Mouse (Mus musculus) kidney, postnatal 4 days (tissue): ENCODE results near the gene Pde4d.

ENCODE experiments used
- DNase-seq, 2 experiments: peaks; one replicate each; pipeline ENCODE4 v3.0.0; 2021; ENCODE audit warnings: mixed read lengths in 2 of 2

The Pde4d gene

GRCm38 (mm10) chr13:109318434-109318998 lies 868.8 kb downstream of the Pde4d start:
- DNase-seq, result no peak

GRCm38 (mm10) chr13:109326061-109326460 lies 876.3 kb downstream of the Pde4d start:
- no peak for DNase-seq

DNA sequence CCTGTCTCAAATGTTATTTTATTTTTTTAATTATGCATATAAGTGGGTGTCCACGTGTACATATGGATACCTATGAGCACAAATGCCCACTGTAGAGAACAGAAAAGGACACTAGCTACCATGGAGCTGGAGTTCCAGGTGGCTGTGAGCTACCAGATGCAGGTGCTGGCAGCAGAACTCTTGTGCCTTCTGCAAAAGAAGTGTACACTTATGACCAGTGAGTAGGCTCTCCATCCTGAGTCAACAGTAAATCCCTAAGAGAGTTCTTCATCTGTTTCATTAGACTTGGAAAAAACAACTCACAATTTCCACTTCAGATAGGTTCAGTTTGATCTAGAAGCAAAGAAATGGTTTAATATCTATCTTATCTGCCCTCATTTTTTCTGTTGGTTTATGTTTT lies 881.8 kb downstream of the Pde4d start:
- DNase-seq, result no peak

GRCm38 (mm10) chr13:109341902-109342301 lies 892.2 kb downstream of the Pde4d start:
- DNase-seq, result no peak

- no peak for DNase-seq
These were observed 892.7 kb downstream of the Pde4d start for GRCm38 (mm10) chr13:109342469-109342868.

GRCm38 (mm10) chr13:109343596-109343995 lies 893.8 kb downstream of the Pde4d start:
- DNase-seq, result peak; percentile 68 to 76

GRCm38 (mm10) chr13:109347770-109348169 lies 898.0 kb downstream of the Pde4d start:
- no peak for DNase-seq

- DNase-seq, result no peak
These were observed 898.6 kb downstream of the Pde4d start for GRCm38 (mm10) chr13:109348316-109348715.

- no peak for DNase-seq
These were observed 900.4 kb downstream of the Pde4d start for GRCm38 (mm10) chr13:109350100-109350499.

GRCm38 (mm10) chr13:109354017-109354416 lies 904.3 kb downstream of the Pde4d start:
- DNase-seq, result no peak

GRCm38 (mm10) chr13:109356252-109356651 lies 906.5 kb downstream of the Pde4d start:
- DNase-seq, result no peak

DNA sequence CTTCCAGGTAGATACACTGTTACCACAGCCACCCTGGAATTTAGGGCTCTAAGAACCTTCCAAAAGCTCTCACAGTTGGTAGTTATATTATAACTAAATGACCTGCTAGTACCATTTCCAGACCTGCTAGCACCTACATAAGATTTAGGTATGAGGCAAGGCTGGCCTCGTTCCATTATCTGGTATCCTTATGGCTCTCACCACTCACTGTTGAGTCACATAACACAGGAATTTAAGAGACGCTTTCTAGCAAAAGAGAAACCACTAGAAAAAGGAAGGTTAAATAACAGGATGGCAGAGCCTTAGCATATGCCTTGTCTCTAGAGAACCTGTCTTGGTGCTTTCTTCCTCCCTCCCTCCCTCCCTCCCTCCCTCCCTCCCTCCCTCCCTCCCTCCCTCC lies 910.2 kb downstream of the Pde4d start:
- DNase-seq, result no peak

GRCm38 (mm10) chr13:109362340-109362739 lies 912.6 kb downstream of the Pde4d start:
- no peak for DNase-seq

DNA sequence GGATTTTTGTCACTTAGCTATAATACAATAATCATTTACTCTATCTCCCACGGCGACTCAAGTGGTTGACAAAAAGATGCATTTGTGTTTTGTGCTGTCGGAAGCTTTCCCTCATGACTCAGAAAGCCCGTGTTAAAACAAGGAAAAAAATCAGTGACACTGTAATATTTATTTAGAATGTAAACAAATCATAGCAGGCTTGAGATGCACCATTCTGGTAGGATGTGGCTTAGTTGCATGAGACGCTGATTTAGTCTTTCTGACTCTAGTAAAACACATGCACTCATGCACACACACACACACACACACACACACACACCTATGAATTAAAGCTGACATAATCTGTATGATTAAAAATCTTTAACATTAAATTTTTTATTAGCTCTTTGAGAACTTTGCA lies 924.7 kb downstream of the Pde4d start:
- DNase-seq, result no peak

DNA sequence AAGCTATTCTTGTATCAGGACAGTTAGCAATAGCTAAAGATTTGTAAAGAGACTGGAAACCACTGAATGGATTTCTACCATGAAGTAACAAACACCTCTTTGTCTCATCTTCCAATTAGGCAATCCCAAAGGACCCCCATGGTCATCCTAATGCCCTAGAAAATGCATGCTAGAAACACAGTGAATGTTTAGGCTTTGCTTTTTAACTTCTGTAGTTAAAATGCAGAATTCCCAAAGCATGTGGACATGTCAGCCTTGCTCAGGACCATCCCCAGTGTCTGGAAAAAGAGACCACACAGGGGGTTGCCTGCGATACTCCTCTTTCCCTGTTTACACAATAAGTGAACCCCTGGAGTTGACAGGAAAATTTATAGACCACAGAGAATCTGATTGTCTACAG lies 926.9 kb downstream of the Pde4d start:
- DNase-seq, result no peak

GRCm38 (mm10) chr13:109380149-109380548 lies 930.4 kb downstream of the Pde4d start:
- no peak for DNase-seq

GRCm38 (mm10) chr13:109388626-109389220 lies 939.0 kb downstream of the Pde4d start:
- DNase-seq, result peak in 1 of 2 experiments; percentile 3

DNA sequence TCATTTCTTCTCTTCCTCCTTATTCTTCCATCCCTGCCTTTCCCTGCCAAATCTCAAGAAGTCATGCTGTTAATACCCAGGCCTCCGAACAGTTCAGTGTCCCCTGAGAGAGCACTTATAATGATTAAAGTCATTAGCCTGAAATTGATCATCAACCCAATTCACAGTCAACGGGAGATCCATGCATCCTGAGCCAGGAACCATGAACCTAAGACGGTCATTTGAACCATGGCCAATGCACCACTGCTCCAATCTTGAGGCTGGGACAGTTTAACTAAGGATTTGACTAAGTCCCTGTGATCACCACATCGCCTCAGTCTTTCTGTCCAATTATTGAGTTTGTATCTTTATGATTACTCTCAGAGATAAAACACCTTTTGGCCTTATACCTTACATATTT lies 952.6 kb downstream of the Pde4d start:
- DNase-seq, result no peak

DNA sequence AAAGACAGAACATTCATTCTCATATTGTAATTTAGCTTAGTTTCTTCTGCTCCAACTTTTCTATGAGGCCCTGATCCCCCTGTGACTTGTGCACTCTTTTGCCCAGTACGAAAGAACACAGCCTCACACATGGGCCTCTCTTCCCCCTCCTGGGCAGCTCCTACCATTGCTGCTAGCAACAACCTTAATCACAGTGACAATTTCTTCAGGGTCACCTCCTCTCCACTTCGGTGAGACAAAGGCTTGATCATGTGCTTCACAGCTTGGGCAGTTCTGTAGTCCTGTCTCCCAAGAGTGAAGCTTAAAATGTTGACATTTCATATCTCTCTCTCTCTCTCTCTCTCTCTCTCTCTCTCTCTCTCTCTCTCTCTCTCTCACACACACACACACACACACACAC lies 953.2 kb downstream of the Pde4d start:
- DNase-seq, result no peak

- no peak for DNase-seq
These were observed 956.6 kb downstream of the Pde4d start for GRCm38 (mm10) chr13:109406341-109406740.

- DNase-seq, result no peak
These were observed 957.6 kb downstream of the Pde4d start for GRCm38 (mm10) chr13:109407371-109407770.

- DNase-seq, result no peak
These were observed 970.7 kb downstream of the Pde4d start for GRCm38 (mm10) chr13:109420426-109420825.

GRCm38 (mm10) chr13:109424906-109425305 lies 975.2 kb downstream of the Pde4d start:
- DNase-seq, result no peak

- DNase-seq, result peak in 1 of 2 experiments; percentile 25
These were observed 975.8 kb downstream of the Pde4d start for GRCm38 (mm10) chr13:109425548-109425947.

- DNase-seq, result no peak
These were observed 976.3 kb downstream of the Pde4d start for GRCm38 (mm10) chr13:109426058-109426457.
